Mouse (Mus musculus): ENCODE measurements around the gene Slc7a9.

GRCm38 (mm10) chr7:35501995-35502394 lies 53.4 kb downstream of the Slc7a9 start:
- peak; percentile 37 for TF ChIP-seq CTCF (IDR thresholded peaks at IDR 0.05; ENCODE audit: low read depth)
- no peak for TF ChIP-seq EP300 (IDR thresholded peaks at IDR 0.05; ENCODE audit: low read depth)

Measured in liver, embryonic 14.5 days (tissue).